Mouse (Mus musculus): ENCODE measurements around the gene Cct7.
A peak's percentile ranks its signal among the peaks of the same experiment; 100 is the strongest.

Cct7 gene

DNA sequence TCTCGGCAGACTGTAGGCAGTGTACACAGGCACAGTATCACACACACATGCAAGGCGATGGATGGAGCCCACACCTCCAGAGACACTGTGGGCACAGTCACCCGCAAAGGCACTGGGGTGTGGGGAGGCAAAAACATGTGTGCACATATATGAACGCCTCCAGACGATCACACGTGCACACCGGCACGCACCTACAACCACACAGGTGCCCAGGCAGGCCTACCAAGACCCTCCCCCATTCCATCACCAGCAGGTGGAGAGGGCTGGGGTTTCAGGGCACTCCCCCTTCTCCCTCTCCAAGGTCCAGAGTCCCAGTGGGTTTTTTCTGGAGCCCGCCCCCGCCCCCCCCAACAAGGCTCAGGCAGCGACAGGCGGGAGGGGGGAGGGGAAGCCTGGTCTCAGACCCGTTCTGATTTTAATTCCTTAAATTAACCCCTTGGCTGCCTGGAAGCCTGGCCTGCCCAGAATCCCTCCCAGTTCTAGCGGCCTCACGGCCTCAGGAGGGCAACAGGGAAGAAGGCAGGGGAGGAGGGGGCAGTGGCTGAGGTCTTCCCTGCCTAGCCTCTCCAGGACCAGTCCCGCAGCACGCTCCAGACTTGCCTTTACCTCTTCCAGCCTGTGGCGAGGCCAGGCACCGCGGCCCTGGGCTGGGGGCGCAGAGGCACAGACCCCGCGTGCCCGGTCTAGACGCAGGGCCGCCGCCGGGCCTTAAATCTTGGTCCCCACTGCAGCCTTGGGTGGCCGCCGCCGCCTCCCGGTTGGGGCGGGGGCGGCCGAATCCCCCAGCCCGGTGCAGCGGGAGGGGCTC, 51.0 kb downstream of the Cct7 start:
- no peak for DNase-seq (ENCODE audit: low spot score in 2 of 2)

DNA sequence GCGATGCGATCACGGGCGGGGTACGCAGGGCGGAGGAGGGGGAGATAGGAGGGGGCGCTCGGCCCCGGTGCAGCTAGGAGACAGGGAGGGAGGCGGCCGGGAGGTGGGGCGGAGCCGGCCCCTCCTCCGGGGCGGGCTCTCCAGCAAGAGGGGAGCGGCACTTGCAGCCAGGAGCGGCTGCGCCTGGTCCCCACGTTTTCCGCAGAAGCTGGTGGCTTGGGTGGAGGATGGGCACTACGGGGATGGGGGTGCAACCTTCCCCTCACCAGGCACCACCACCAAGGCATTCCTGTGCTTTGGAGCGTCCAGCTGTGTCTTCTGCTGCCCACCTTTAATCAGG, 51.6 kb downstream of the Cct7 start, which contains the start of gene Fbxo41:
Gene Fbxo41 (minus strand): TSS at position 84 of the 340 bp plus-strand sequence.
- DNase-seq (ENCODE audit: low spot score in 2 of 2): no peak

DNA sequence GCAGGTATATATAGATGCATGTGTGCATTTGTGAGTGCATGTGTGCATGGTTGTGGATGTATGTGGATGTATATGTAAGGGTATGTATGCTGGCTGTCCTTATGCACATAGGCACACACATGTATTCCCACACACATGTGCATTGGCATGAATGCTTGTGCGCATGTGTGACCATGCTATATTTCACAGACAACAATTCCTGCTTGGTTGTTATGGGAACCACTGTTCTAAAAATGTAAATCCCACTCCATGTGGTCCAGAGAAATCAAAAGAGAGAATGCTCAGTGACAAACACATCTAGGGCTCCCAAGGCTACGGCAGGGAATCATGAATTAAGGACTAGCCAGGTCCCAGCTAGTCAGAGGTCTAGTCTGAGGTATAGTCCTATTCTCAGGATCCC, 53.6 kb downstream of the Cct7 start:
- no peak for DNase-seq (ENCODE audit: low spot score in 2 of 2)

DNA sequence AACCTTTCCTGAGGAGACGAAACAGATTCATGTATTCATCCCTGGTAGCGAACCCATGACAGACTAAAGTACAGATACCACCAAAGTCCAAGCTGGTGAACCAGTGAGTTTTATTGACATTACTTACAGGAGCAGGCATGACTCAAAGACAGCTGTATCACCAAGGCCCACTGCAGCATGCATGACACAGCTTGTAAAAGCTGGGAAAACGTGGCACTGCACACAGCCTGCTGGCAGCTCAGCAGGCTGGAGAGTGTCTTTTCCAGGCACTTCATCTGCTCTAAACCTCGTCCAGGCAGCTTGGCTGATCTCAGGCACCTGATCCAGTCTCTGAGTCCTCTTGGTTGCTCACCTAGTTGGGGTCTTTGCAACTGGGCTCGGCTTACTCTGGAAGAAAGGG, 57.3 kb downstream of the Cct7 start:
- DNase-seq (ENCODE audit: low spot score in 2 of 2): no peak

DNA sequence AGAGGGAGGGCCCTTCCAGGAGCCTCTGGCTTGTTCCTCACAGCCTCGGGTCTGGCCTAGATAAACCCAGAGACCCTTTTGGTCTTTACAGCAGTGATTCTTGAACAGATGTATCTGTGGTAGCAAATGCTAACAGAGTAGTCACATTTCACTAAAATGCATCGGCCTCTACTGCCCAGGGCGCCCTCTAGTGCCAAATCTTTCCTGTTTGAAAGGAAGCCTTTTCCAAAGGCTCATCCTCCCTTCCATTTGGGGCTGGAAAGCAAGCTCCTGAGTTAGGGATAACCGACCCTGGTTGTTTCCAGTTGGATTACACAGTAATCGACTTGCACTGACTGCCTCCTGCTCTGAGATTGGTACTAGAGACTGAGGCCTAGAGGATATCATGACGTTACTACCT, 59.2 kb downstream of the Cct7 start:
- DNase-seq (ENCODE audit: low spot score in 2 of 2): no peak

DNA sequence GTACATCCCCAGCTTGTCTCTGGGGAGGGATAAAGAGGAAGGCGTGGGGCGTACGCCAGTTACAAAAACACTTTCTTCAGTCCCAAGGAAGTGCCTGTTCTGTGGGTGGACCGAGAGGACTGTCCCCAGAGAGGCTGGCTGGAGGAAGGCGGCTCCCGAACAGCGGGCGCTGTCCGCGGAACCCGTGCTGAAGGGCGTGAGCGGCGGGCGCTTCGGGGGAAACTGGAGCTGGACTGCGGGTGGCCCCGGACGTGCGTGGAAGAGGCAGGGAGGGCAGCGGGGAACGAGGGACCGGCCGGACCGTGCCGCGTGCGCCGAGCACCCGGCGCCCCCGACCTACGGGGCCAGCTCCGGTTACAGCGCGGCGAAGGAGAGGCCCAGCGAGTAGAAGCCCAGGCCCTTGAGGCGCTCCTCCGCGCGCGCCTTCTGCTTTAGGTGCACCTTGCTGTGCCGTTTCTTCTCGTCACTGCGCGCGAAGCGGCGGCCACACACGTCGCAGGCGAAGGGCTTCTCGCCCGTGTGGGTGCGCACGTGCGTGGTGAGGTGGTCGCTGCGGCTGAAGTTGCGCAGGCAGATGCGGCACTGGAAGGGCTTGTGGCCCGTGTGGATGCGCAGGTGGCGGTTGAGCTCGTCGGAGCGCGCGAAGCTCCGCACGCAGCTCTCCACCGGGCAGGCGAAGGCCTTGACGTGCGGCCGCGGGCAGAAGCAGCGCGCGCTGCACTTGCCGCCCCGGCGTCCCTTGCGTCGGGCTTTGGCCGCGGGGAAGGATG, 60.2 kb downstream of the Cct7 start:
- peak in 1 of 2 experiments; percentile 13 for DNase-seq (ENCODE audit: low spot score in 2 of 2)

DNA sequence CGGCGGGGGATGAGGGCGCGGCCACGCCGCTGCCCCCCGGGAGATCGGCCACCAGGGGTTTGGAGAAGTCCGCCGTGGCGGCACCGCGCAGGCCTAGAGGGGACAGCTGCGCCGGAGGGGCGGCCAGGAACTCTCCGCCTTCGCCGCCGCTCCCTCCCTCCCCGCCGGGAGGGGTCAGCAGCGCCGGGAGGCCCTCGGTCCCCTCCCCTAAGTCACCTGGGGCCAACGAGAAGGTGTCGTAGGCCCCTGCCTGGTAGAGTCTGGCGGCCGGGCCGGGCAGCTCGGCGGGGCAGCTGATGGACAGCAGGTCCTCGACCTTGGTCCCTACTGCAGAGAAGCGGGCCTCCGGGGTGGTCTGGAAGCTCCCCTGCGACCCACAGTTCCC, 60.7 kb downstream of the Cct7 start:
- no peak for DNase-seq (ENCODE audit: low spot score in 2 of 2)

DNA sequence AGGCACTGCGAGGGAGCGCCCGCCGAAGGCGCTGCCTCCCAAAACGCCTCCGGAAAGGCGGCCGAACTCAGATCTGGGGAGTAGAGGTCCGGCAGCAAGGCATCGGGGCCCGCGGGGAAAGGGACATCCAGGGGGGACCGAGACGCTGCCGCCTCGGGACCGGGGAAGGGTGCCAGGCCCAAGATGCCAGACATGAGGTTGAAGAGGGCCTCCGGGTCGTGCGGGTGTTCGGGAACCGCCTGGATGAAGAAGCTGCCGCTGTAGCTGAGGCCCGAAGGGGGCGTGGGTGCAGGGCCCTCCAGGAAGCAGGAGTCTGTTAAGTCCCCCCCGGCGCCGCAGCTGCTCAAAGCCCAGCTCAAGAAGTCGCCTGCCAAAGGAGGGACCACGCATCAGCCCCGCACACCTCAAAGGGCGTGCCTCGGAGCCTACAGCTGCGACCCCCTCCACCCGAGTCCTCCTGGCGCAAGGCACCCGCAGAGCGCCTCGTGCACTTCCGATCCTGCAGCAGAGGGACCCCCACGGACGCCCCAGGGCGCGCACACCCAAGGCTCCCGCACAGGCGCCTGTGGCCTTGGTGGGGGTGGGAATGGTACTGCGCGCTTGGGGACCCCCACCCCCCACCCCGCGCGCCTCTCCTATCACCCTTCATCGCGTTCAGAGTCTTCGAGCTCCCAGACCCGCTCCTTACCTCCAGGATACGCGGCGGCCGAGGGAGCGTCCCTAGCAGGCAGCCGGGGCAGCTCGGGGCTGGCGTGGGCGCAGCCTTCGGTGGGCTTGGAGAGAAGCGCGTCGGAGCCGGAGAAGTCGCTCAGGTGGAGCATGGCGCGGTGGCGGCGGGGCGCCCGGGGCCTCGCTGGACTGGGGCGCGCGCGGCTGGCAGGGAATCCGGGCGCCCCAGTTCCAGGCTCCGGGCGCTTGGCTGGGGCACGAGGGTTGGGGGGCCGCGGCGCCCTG, 61.5 kb downstream of the Cct7 start:
- no peak for DNase-seq (ENCODE audit: low spot score in 2 of 2)

DNA sequence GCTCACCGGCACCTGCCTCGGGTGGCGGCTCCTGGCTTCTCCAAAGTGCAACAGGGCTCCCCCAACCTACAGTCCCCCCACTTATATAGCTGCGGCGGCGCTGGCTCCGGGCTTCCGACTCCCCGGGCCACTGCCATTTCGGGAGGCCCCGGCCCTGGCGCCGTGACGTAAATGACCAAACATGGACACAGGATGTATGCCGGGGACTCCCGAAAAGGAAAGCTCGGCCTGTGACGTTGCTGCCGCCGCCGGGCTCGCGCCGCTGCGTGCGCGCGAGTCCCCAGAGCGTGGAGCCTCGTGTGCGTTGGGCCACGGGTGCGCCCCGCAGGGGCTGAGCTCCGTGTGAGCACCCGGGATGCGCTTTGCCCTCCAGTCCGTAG, 62.2 kb downstream of the Cct7 start, which contains the start of gene Egr4:
Gene Egr4 (minus strand): TSS at position 59 of the 380 bp plus-strand sequence.
- DNase-seq (ENCODE audit: low spot score in 2 of 2): no peak

DNA sequence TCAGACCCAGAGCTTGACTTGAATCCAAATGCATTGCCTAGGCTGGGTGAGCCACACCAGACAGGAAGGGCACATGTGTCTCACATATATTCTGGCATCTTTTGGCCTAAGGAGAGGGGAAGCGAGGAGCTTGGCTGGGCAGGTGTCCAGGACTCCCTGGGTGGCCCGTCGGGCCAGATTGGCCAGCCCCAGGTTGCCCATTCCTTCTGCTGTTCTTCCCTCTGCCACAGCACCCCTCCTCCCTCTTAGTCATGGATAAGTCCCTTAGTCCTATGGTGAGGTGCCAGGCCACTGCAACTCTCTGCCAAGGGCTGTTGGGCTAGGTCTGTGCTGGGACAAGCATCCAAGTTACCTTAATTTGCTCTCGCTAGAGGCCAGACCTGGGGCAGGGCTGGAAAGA, 64.6 kb downstream of the Cct7 start:
- DNase-seq (ENCODE audit: low spot score in 2 of 2): no peak

All from heart, adult 9 months (tissue).